Mouse (Mus musculus) stomach, postnatal 0 days (tissue): ENCODE results near the gene Gm43517. TPM values are rescaled to one million over a fixed set of nuclear protein-coding genes. Genes with fewer than 3 reads are reported as not detected.
A peak's percentile ranks its signal among the peaks of the same experiment; 100 is the strongest.

Experiments used
- ATAC-seq: fragments of 200-750 bp; cut with Nextera tagmentation; 2 replicates; pipeline ENCODE4 v1.8.0; 2017; ENCODE audit not compliant: low FRiP score, low TSS enrichment
- DNase-seq: peaks from one replicate; pipeline ENCODE4 v3.0.0-alpha.2; 2016; ENCODE audit warnings: low spot score
- H3K27ac ChIP-seq: fragments of 300-500 bp; sonication (generic); replicated peaks from 2 replicates; pipeline ENCODE4 v1.5.1; 2014; ENCODE audit warnings: mild to moderate bottlenecking, control low read depth
- H3K27me3 ChIP-seq: fragments of 300-500 bp; sonication (generic); 2 replicates; pipeline ENCODE4 v1.6.1; 2014; ENCODE audit warnings: low read length; ENCODE audit not compliant: control insufficient read depth, insufficient read depth
- H3K36me3 ChIP-seq: fragments of 300-500 bp; sonication (generic); 2 replicates; pipeline ENCODE4 v1.6.1; 2014; ENCODE audit warnings: low read length, mixed read lengths; ENCODE audit not compliant: control insufficient read depth, insufficient read depth
- H3K4me1 ChIP-seq: fragments of 300-500 bp; sonication (generic); replicated peaks from 2 replicates; pipeline ENCODE4 v1.6.1; 2014; ENCODE audit warnings: antibody characterized with exemption; ENCODE audit not compliant: control insufficient read depth, insufficient read depth
- H3K4me2 ChIP-seq: fragments of 300-500 bp; sonication (generic); replicated peaks from 2 replicates; pipeline ENCODE4 v1.6.1; 2014; ENCODE audit warnings: low read depth, mild to moderate bottlenecking, control low read depth, moderate library complexity
- H3K4me3 ChIP-seq: fragments of 300-500 bp; sonication (generic); 2 replicates; pipeline ENCODE4 v1.5.1; 2014; ENCODE audit warnings: low read depth, low read length, control low read depth
- H3K9ac ChIP-seq: fragments of 300-500 bp; sonication (generic); 2 replicates; pipeline ENCODE4 v1.6.1; 2014; ENCODE audit warnings: mild to moderate bottlenecking, low read length, control low read depth, mixed read lengths
- H3K9me3 ChIP-seq: fragments of 300-500 bp; sonication (generic); 2 replicates; pipeline ENCODE4 v1.6.1; 2016; ENCODE audit warnings: low read length; ENCODE audit not compliant: control insufficient read depth
- CTCF ChIP-seq: IDR thresholded peaks from 2 replicates; pipeline ENCODE4 v1.5.1; 2016; ENCODE audit warnings: antibody characterized with exemption, low read depth, mild to moderate bottlenecking, moderate library complexity
- EP300 ChIP-seq: optimal IDR thresholded peaks from 2 replicates; pipeline ENCODE3; 2016; ENCODE audit warnings: antibody characterized with exemption
- WGBS: fragments of 180-500 bp; shearing (Covaris S2); extraction: QIAGEN DNeasy Blood & Tissue Kit; methylation state at CpG from one replicate; pipeline ENCODE4 v1.1.7; 2014; 5-methylcytosine and 5-hydroxymethylcytosine counted together
- polyA plus RNA-seq: library from polyadenylated mRNA; unstranded; fragments of >200 nt; fragmentation: Nextera tagmentation; extraction: Ambion mirVana; gene quantifications from 2 replicates; pipeline ENCODE4 v1.2.1, GENCODE M21; 2015

The Gm43517 gene
- polyA plus RNA-seq, 1 experiment from 2014 or later, result not detected

DNA sequence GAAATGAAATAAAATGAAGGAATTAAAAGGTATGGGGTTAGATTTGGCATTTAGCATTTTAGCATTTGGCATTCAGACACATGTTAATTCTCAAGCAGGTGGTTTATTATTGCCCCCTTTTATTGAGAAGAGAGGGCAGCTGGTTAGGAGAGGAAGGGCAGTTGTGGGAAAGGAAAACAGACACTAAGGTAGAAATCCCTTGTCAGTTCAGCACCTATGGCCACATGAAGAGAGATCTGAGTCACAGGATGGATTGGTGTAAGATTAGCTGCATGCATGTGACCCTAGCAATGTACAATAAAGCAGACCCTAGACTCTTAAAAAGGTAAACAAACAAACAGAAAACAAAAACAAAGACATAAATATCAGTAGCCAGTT is 13.2 kb downstream of the Gm43517 start:
- peaks cover 12% of the 10 kb centered on the region for H3K27me3 ChIP-seq
- H3K36me3 ChIP-seq, result no peaks in the 10 kb centered on the region
- DNase-seq (no peak), ATAC-seq (no peak)
- H3K4me1 ChIP-seq, result no peaks in the 10 kb centered on the region
- no peak overlapping the region for H3K27ac ChIP-seq
- no peak overlapping the region for H3K4me3 ChIP-seq
- TF ChIP-seq CTCF (no peak), EP300 (no peak)
- no peak overlapping the region for H3K4me2 ChIP-seq
- no peak overlapping the region for H3K9ac ChIP-seq
- no peaks in the 10 kb centered on the region for H3K9me3 ChIP-seq

DNA sequence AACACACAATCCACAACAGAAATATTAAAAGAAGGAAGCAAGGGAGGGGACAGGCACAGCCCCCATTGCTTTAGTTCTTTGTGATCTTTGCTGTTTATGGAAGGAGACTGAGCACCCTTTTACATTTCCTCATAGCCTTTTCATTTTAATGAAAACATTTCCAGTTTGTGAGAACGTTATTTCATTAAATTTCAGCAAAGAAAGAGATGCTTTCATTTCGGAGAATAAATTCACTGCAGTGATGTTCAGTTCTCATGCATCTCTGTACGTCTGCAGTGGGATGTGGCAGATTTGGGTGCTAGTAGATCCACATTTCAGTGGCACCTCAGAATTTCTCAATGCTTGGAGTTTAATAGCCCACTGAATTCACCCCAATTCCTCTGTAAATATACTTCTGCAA is 13.7 kb downstream of the Gm43517 start:
- Histone ChIP-seq H3K9ac (no peak overlapping the region), H3K4me1 (no peaks in the 10 kb centered on the region), H3K27ac (no peak overlapping the region), H3K4me3 (no peak overlapping the region), H3K9me3 (no peaks in the 10 kb centered on the region), H3K36me3 (no peaks in the 10 kb centered on the region), H3K27me3 (peaks cover 12% of the 10 kb centered on the region), H3K4me2 (no peak overlapping the region)
- WGBS, result 23% methylated on average over 3 of the region's 3 CpGs
- ATAC-seq (no peak), DNase-seq (no peak)
- TF ChIP-seq CTCF, result no peak
- TF ChIP-seq EP300, result no peak

DNA sequence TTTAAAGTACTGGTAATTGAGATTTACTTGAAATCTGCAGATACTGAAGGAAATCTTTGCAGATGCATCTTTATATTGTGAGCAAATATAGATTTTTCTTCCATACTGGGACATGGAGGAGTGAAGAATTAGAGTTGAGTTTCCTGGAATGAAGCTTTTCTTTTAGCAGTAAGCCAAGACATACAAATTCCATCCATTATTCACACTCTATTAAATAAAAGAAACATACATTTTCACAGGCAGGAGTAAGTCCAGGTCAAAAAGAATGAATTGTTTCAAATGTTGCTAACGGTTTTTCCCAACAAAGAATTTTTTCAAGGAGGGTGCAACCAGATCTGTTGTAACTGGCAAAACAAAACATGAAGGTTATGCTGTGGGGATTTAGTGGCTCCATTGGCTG is 14.6 kb downstream of the Gm43517 start:
- H3K9me3 ChIP-seq, result no peaks in the 10 kb centered on the region
- 7% methylated on average over 1 of the region's 1 CpGs for WGBS
- DNase-seq (no peak), ATAC-seq (no peak)
- TF ChIP-seq EP300, result no peak
- TF ChIP-seq CTCF, result no peak
- H3K27me3 ChIP-seq, result peaks cover 12% of the 10 kb centered on the region
- no peaks in the 10 kb centered on the region for H3K4me1 ChIP-seq
- H3K4me3 ChIP-seq, result no peak overlapping the region
- no peak overlapping the region for H3K27ac ChIP-seq
- no peaks in the 10 kb centered on the region for H3K36me3 ChIP-seq
- H3K9ac ChIP-seq, result no peak overlapping the region
- H3K4me2 ChIP-seq, result no peak overlapping the region

DNA sequence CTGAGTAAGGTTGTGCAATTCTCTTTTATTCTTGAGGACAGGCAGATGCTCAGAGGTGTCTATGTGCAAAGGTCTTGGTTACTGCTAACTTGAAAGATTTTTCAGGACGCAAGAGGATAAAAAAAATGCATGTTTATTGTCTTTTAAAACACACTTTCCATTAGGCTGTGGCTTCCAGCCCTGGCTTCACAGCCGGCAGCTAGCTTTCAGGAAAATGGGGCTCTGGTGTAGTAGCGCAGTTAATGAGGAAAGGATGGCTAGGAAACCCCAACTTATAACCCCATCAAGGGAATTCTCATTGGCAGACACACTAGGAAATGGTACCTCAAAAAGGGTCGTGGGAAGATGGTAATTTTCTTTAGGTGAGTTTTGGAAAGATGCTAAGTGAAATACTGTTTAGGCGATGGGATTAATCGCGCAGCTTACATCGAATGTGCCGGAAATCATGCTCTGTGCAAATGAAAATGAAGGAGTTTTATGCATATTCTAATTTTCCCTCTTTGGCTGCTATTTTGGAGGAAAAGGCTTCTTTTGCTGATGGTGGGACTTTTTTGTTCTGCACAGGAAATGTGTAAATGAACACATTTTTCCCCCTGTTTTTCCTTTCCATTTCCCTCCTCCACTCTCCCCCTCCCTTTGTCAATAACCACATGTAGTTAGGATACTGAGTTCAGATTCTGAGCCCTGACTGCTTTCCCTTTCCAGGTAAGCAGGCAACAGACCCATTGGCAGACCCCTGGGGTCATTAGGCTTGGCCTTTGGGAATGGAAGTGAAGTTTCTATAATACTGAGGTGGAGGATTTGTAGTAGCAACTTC is 15.3 kb downstream of the Gm43517 start:
- no peaks in the 10 kb centered on the region for H3K9me3 ChIP-seq
- TF ChIP-seq CTCF (no peak), EP300 (no peak)
- H3K4me2 ChIP-seq, result no peak overlapping the region
- no peak overlapping the region; the same call in 1 of the 2 replicates for H3K4me3 ChIP-seq
- H3K27me3 ChIP-seq, result peaks cover 12% of the 10 kb centered on the region
- H3K9ac ChIP-seq, result no peak overlapping the region
- no peak for ATAC-seq
- H3K4me1 ChIP-seq, result no peaks in the 10 kb centered on the region
- DNase-seq, result no peak
- H3K27ac ChIP-seq, result no peak overlapping the region
- H3K36me3 ChIP-seq, result no peaks in the 10 kb centered on the region
- WGBS, result 8% methylated on average over 9 of the region's 9 CpGs

DNA sequence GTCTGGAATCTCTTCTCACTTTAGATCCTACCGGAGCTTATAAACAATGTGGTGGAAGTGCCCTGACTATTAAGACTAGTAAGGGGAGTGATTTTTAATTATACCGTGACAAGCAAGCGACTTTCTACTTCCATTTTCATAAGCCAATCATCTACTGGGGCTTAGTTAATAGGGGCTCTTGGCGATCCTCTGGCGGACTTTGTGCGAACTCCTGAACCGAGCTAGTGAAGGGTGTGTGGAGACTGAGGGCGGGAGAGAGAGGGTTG is 15.8 kb downstream of the Gm43517 start:
- no peaks in the 10 kb centered on the region for H3K9me3 ChIP-seq
- DNase-seq, result no peak
- no peak for ATAC-seq
- peaks cover 12% of the 10 kb centered on the region for H3K27me3 ChIP-seq
- no peak for TF ChIP-seq EP300
- TF ChIP-seq CTCF, result no peak
- peak overlapping the region; percentile 41 for H3K4me3 ChIP-seq
- H3K4me2 ChIP-seq, result peak overlapping the region; percentile 66
- no peak overlapping the region for H3K9ac ChIP-seq
- under 1% methylated on average over 8 of the region's 8 CpGs for WGBS
- no peaks in the 10 kb centered on the region for H3K36me3 ChIP-seq
- H3K4me1 ChIP-seq, result no peaks in the 10 kb centered on the region
- no peak overlapping the region for H3K27ac ChIP-seq

DNA sequence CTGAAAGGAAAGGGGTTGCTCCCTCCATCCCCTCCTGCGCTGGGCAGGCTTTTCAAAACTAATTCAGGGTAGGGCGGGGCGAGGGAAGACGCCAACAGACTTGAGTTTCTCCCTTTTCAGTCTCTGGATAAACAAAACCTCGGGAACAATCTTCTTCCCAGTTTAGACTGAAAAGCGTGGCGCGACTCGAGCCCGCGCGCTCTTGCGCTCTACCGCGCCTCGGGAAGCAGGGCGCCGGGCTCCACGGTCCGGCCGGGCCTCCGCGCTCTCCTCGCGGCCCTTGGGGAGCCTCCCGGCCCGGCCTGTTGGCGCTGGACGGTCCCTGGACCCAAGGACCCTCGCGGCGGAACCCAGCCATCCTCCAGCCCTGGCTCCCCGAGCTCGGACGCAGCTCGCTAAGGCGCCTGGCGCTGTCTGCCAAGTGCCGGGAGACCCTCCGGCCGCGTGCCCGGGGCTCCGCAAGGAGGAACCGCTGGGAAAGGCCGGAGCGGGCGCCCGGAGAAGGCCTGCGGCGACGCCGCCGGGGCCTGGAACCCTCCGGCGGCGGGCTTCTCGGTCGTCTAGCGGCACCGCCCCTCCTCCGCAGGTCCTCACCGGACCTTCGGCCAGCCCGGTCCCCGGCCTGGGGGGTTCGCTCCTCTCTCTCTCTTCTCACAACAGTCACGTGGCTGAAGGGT is 16.3 kb downstream of the Gm43517 start:
- H3K27ac ChIP-seq, result no peak overlapping the region
- peak overlapping the region; percentile 31; the same call in 1 of the 2 replicates for H3K9ac ChIP-seq
- no peak for DNase-seq
- peak; percentile 45; the same call in 1 of the 2 replicates for ATAC-seq
- H3K4me3 ChIP-seq, result peak overlapping the region; percentile 41
- no peaks in the 10 kb centered on the region for H3K9me3 ChIP-seq
- peaks cover 12% of the 10 kb centered on the region for H3K27me3 ChIP-seq
- H3K36me3 ChIP-seq, result no peaks in the 10 kb centered on the region
- under 1% methylated on average over 66 of the region's 68 CpGs for WGBS
- H3K4me1 ChIP-seq, result no peaks in the 10 kb centered on the region
- TF ChIP-seq CTCF (no peak), EP300 (no peak)
- peak overlapping the region; percentile 66 for H3K4me2 ChIP-seq
